Mouse (Mus musculus) kidney, postnatal 14 days (tissue): ENCODE measurements around the gene Gpc5.

Source experiments
- DNase-seq: peaks from one replicate; pipeline ENCODE4 v3.0.0; 2022; ENCODE audit warnings: mixed read lengths

Gene Gpc5

DNA sequence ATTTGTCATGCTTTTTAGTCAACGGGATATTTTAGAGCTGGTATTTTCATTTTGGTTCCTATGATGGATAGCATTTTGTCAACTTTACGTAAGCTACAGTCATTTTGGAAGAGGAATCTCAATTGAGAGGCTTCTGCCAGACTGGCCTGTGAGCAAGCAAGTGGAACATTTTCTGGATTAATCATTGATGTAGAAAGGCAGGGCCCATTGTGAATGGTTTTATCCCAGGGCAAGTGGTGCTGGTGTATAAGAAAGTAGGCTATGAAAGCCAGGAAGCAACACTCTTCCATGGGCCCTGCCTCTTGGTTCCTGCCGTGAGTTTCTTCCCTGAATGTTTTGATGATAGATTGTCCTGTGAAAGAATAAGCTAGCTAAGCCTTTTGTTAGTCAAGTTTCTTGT, 777.1 kb downstream of the Gpc5 start:
- DNase-seq, result peak; percentile 24

DNA sequence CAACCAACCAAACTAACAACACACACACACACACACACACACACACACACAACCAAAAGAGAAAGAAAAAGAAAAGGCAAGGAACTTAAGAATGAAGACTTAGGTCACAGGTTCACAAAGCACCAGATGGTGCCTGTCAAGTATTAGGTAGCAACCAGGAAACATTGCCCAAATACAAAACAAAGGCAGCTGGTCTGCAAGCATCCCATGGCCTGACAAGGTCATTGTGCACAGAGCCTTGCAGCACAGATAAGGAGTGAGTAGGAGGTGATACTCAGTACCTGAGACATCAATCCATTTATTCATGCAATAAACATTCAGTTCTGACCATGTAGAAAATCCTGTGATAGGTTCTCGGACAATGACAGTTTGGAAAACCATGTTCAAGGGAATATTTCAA, 884.0 kb downstream of the Gpc5 start:
- DNase-seq, result no peak

DNA sequence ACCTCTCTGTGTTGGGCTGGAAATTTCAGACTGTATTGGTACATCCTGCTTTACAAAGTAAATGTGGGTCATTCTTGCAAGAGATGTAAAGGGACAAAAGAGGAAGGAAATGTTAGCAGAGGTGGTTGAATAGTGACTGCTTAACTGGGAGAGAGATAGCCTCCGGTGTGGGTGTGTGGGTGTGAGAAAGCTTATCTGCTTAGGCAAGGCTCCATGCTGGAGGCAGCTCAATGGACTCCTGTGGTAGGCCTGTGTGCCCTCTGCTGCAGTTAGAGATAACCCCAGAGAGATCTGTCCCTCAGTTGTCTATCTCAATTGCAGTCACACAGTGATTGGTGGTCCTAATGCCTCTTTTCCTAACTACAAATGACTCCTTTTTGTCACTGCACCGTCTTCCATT, 887.2 kb downstream of the Gpc5 start:
- DNase-seq, result no peak

DNA sequence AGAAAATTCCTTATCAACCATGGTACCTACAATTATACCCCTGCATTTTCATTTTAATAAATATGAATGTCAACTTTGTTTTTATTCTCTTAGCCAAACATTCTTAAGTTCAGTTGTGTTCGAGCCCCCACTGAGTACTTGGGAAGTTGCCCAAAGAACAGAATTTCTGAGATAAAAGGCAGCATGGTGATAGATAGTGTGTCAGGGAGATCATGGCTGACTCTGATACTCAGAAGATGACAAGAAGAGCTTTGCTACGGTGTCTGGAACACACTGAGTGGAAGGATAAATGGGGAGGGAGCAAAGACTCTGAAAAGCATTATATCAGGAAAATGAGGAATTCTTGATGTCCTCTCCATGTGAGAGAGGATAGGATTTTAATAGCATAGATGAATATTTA, 898.7 kb downstream of the Gpc5 start:
- no peak for DNase-seq

DNA sequence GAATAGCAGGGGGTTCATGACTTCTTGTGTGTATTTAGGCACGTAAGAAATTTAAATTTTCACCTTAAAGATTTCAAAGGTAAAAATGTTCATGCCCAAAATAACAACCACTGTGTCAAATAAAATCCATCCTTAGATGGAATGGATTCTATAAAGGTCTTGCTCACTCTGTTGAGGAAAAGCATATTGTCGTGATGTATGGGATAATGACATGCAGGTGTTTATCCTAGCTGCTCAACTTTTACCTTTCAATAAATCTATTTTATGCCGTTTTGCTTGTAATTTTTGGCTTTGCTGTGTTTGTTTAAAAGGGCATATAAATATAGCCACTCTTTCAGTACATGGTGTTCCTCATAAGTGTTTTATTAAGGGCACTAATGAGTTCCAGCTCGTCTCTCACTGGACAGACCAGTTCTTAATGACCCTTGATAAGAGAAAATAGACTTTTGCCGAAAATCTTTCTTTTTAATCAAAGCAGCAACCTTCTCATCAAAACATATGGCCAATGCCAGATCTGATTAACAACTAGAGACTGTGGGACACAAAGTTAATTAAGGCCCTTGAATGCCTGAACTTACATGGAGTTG, 901.6 kb downstream of the Gpc5 start:
- DNase-seq, result peak; percentile 29

DNA sequence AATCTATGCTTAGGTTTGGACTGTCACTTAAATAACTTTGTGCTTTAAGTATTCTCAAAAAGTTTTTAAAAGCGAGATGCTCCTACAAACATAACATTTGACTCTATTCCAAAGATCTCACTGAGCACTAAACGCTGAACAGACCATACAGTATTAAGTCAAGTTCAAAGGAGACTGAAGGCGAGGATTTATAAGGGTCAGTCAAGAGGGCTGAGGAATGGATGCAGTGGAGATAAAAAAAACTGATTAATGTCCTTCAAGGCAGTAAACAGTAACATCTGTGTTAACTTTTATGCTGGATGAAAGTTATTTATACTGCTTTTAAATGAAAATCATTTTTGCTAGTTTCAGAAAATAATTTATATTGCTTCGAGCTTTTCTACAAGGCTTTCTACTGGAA, 906.9 kb downstream of the Gpc5 start:
- peak; percentile 8 for DNase-seq

DNA sequence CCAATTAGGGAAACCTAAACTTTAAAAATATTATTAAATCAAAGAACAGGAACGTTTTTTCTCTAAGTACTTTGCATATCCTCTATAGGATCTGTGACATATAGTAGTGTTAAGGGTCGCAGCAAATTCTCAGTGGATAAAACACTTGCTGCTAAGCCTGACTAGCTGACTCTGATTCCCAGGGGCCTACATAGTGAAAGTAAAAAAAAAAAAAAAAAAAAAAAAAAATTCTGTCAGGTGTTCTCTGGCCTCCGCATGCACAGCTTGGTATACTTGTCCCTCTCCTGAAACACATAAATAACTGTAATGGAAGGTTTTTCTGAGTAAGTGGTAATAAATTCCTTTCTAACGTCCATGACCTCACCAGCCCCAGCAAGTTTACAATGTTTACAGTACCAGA, 995.0 kb downstream of the Gpc5 start:
- no peak for DNase-seq

DNA sequence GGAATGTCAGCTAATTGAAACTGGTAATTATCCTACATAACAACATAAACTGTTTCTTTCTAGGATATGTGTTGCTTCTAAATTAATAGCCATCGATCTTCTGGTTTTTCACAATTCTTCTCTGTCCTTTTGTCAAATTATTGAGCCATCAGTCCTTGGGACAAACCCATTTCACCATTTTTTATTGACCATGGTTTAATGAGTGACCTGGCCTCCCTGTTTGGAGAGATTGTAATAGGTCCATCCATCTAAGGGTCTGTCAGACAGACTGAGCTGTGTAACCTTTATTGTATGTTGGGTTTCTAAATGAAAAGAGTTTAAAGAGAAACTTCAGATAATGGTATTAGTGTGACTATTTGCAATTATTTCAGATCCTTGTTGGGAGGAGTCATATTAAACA, 1035.9 kb downstream of the Gpc5 start:
- DNase-seq, result no peak

DNA sequence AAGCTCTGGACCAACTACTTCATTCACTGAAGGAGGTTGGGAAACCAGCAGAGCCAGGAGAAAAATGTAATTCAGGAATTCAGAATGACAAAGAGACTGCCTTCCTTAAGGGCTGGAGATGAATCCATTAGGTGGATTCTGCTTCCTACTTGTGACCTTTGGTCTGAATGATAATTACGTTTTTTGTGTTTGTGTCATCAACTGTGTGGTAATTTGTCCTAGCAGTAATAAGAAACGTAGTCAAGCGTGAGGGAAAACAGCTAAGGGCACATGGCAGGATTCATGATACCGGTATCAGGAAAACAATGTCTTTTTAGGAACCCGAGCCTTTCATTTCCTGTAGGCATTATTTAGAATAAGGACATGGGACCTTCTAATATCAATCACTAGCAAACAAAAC, 1045.3 kb downstream of the Gpc5 start:
- DNase-seq, result no peak

DNA sequence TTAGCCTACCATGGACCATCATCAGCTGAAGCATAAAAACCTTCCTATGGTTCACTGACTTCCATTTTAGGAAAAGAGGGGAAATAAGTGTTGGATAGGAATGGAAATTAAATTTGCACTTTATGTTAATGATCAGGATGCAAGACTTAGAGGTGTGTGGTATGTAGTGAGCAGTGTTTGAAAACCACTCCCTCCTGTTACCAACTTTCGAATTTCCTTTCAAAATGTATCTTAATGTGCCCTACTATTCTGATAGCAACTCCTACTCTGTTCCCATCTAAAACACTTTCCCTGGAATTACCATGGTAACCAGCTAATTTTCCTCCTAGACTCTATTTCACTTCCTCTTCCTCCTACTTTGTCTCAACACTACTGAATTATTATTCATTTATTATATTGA, 1045.8 kb downstream of the Gpc5 start:
- DNase-seq, result no peak

DNA sequence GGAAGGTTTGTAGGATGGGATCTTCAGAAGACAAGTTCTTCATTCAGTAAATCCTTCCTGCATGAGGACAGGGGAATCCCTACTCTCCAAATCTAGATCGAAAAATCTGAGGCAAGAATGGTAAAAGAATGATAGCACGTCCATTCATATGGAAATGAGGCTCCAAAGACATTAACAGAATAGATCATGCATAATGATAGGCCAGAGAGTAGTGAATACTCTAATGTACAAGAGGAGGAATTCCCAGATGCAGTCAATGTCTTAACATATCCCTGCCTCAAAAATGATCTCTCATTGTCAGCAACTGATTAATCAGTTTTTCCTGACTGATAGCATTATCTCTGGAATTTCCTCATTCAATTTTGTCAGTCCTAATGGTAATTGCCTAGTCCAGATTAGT, 1070.6 kb downstream of the Gpc5 start:
- DNase-seq, result no peak

DNA sequence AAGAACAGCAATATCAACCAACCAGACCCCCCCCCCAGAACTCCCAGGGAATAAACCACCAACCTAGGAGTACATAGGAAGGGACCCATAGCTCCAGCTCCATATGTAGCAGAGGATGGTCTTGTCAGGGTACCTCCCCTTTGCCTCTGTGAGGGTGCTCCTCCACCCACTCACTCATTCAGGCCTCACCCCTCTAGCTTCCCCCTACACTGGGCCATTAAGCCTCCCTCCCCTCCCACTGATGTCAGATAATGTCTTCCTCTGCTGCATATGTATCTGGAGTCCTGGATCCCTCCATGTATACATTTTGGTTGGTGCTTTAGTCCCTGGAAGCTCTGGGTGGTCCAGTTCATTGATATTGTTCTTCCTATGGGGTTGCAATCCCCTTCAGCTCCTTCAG, 1075.4 kb downstream of the Gpc5 start:
- DNase-seq, result no peak

DNA sequence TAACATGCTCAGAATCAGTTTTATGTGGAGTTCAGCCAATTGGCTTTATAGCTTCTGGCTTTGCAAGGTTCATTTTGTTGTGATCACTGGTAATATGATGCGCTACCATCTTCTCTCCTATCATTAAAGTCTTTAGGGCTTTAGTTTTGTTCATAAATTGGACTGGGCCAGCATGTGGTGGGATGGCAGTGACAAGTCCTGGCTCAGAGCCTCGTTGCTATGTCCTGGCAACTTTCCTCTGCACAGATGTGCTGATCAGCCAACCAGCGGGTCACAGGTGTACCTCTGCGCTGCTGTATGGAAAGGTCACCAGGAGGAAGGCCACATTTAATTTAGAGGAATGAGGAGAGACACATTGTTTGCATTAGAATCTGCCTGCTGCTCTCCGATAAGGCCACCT, 1077.1 kb downstream of the Gpc5 start:
- DNase-seq, result no peak

DNA sequence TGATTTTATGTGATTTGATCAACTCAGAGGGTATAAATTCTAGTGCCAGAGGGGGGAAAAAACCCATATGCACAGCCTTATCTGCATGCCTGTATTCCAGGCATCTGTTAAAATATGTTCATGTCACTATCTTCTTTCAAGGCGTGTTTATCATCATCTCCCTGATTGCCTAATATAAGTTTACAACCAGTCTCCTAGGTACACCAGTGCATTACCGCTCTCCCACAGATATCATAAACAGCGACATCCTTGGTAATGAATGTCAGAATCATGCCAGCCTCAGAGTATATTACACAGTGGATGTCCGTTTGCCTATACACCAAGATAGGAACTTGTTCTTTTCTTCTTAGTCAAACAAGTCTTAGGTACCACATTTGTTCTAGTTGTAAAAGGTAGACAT, 1095.0 kb downstream of the Gpc5 start:
- DNase-seq, result no peak

DNA sequence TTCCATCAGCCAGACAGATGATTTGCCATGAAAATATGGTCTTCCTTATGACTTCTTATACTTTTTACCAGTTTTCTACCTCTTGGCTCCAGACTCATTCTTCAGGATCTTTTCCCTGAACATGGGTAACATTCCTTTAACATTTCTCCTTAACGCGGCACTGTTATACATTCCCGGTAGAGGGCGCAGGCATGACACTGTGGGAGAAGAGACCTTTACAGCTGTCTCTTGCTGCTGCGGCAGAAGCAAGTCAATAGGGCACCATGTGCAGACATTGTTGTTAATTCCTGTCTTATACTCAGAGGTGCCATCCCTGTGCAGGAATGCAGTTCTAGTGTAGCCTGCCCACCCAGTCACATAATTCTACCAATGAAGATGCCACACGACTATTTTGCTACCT, 1115.0 kb downstream of the Gpc5 start:
- DNase-seq, result peak; percentile 48

DNA sequence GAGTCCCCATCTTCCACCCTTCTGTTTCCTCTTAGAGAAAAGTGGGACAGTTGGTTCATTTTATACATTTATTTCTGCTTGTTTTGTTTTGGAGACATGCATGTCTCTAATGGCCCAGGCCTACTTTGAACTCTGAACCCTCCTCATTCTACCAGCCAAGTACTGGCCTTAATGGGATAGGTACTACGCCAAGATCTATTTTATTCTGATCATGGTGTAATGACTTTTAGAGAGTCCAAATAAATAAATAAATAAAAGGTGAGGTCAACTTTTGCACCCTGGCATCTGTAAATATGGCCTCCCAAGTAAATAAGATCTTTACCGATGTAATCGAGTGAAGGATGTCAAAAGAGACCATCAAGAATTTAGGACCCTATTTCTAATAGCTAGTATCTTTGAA, 1116.6 kb downstream of the Gpc5 start:
- no peak for DNase-seq

DNA sequence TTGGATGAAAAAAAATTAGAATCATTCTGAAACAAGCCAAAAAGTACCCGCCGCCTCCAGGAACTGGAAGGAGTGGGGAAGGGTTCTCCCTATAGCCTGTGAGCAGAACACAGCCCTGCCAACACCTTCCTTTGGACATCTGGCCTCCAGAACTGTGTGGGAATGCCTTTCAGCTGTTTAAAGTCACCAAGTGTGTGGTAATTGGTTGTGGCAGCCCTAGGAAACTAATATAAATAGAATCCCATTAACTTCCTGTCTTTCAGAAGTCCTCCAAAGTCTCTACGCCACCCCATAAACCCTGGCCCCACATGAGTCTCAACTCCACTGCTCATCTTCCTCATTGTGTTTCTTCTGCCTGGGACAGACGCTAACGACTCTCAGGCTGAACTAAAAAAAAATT, 1117.0 kb downstream of the Gpc5 start:
- DNase-seq, result no peak

DNA sequence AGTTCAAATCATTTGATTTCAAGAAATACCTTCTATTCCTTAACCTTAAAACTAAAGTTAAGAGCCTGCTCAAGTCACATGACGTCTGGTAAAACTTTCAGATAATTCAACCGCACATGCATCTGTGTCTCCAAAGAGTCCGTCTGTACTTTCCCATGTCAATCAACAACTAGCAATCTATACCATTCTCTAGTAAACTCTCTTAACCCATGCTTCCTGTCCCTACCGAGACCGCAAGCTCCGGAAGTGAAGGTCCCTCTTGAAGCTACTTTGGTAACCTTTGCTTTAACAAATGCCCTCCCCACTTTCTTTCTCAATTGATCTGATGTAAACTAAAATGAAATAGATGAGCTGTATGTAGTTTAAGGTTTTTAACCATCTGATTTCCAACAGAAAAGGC, 1118.3 kb downstream of the Gpc5 start:
- no peak for DNase-seq

DNA sequence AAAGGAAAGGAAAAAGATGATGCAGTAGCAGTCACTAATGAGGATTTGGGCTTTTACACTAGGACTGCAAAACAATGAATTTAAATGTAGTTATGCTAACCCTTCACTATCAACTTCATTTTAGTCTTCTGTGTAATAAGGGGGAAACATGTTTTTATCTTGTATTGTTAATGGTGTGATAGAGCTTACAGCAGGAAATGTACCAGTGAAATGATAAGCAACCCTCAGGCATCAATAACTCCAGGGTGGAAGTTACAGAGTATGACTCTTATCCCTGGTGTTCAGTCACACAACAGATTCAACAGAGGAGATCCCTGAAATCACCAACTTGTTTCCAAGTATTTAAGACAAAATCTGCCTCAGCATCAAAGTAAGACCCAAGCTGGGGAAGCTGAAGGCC, 1120.0 kb downstream of the Gpc5 start:
- no peak for DNase-seq

DNA sequence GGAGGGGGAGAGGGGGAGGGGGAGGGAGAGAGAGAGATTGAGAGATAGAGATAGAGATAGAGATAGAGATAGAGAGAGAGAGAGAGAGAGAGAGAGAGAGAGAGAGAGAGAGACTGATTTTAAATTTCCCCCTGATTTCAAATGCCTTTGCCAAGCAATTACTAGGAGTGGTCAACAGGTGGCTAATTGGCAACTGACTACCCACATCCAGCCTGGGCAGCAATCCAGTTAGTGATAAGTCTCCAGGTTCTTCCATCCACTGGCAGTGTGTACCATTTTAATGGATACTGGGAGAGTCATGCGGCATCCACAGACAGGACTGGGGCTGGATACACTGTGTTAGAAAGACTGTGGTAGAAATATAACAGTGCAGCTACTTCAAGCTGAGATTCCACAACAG, 1166.1 kb downstream of the Gpc5 start:
- DNase-seq, result no peak

DNA sequence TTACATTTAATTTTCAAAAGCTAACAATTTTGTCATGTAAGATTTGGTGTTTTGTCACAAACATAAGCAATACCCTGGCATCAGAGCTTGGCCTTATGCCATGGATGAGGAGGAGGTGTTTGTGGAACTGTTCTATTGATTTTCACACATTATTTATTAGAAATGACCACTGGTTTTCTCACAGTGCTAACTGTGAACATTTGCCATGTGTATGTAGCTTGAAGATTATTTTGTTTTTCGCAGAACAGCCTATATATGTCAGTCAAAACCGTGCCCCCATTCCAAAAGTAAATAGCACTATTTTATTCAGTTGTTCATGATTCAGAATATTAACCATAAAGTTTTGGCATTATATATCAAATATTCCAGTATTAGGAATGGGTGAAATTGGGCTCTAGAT, 1216.5 kb downstream of the Gpc5 start:
- no peak for DNase-seq

DNA sequence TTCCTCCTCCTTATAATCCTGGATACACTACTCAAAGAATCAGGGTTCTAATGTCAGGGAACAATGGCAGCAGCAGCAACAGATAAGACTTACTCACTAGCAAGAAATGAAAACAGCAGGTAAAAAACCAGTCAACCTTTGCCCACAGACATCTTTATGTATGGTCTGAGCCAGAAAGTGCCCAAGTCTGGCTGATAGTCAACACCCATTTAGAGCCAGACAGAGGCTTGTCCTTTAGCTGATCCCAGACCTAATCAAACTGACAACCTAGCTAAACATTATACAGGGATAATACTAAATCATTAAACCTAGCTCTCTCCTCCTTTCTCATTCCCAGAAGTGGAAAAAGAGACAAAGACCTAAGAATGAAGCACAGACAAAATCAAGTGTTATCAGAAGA, 1225.5 kb downstream of the Gpc5 start:
- peak; percentile 5 for DNase-seq

DNA sequence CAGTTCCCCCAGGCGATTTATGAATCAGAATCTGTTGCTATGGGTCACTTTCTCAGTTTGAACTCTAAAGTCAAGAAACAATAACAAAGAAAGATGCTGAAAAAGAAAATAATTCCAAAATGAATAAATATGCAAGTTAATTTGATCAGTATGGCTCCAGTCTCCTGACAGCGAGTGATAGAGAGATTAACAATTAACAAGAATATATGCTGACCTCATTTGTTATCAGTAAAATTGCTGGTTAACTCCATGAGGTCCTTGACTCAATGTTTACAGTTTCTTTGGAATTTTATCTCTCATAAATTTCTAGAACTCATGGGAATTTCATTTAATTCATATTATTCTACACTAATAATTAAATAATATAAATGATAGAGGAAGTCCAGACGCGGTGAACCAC, 1244.2 kb downstream of the Gpc5 start:
- DNase-seq, result no peak

DNA sequence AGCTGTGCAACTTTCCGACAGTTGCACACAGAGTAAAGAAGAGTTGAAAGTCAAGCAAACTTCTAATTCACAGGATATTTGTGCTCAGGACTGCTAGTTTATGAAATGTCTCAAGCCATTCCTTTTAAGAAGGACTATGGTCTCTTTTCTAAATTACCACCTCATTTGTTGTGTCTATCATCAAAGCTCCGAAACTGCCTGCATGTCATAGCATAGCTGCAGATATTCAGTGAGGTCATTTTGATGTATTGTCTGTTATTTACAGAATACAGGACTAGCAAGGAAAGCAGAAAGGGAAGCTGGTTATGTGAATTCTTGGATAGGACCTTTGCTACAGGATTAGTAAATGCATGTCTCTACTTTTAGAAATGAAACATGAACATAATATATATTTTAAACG, 1246.4 kb downstream of the Gpc5 start:
- DNase-seq, result no peak

DNA sequence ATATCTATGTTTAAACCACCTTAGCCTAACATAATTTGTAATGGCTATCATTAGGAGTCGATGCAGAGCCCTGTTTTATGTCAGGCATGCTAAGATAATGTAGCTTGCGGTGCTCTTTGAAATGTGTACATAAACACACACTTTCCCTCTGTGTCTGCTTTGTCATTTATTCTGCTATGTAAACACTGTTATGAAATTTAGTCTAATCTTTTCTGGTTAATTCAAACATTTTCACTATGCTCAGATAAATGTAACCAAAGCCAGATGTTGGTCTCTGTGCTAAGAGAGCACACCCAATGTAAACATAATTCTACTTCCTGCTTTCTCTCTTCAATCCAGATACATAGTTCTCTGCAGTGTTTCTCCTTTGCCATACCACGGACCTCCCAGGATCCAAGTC, 1256.5 kb downstream of the Gpc5 start:
- DNase-seq, result no peak

DNA sequence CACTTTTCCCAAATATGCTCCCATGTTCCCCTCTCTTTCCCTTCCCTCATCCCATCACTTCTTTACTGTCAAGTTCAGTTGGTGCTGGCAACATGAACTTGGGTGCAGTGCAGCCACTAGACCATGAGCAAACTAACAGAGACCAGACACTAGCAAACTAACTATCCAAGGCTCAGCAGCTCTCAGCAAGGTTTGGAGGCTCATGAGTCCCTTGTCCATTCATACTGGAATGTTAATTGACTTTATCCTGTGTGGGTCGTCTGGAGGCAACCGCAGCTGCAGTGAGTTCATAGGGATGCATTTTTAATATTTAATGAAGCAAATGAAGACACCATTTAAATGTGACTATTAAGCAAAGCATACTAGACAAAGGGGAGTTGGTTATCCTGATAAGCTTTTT, 1292.6 kb downstream of the Gpc5 start:
- DNase-seq, result no peak
